Mouse (Mus musculus) Patski (cell line): ENCODE results near the gene Mrpl40. TPM values are rescaled to one million over a fixed set of nuclear protein-coding genes. Genes with fewer than 3 reads are reported as not detected.
A peak's percentile ranks its signal among the peaks of the same experiment; 100 is the strongest.

Source experiments
- ATAC-seq: fragments of 100-300 bp; one replicate; pipeline ENCODE4 v1.8.0; 2021
- CTCF ChIA-PET: fragments of 350-600 bp; sonication (Branson Sonifier 250); formaldehyde crosslinking; loops from one replicate; lab custom pipeline; 2022; ENCODE audit warnings: inconsistent platforms; lab: Charles Lee
- POLR2A ChIA-PET: fragments of 350-600 bp; sonication (Branson Sonifier 250); formaldehyde crosslinking; loops from one replicate; lab custom pipeline; 2022; ENCODE audit warnings: antibody characterized with exemption, inconsistent platforms; lab: Charles Lee
- DNase-seq: peaks from one replicate; pipeline ENCODE4 v3.0.0-alpha.2; 2011; ENCODE audit warnings: low read depth, low spot score
- H3K27me3 ChIP-seq: fragments of 371-371 bp; one replicate; pipeline ENCODE4 v1.5.1; 2021
- CTCF ChIP-seq: fragments of 100-300 bp; IDR thresholded peaks from one replicate; pipeline ENCODE4 v1.5.1; 2021
- in situ Hi-C: fragments of 300-500 bp; cut with MboI; formaldehyde crosslinking; loops from 3 replicates; pipeline ENCODE4 v1.11.1; 2018; ENCODE audit warnings: low pct_unique_long_range_greater_than_20kb, mixed read lengths
- polyA plus RNA-seq: library from polyadenylated mRNA; unstranded; gene quantifications from one replicate; pipeline ENCODE4 v1.2.3, GENCODE M21; 2021

Mrpl40 gene
- polyA plus RNA-seq, 1 experiment from 2014 or later, result 80.1 TPM

DNA sequence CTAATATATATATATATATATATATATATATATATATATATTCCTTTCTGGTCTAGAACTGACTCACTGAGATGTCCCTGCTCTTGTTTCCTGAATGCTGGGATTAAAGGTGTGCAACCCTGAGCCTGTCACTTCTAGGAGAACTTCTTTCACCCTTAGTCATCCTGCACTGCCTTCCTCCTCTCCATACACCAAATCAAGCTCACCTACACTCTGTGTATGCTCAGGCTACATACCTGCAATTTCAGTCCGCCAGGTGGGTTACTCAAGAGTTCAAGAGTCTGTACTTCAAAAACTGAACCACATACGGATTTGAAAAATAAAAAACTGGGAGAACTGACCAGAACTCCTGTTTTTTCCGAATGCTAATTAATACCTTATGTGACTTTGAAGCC is 40.6 kb downstream of the Mrpl40 start:
- no peak for TF ChIP-seq CTCF
- ChIA-PET CTCF (interaction anchor here (1.2 kb wide), 1 partner anchor 23 kb away, joined by 3 read pairs; no protein-coding TSS in a partner anchor), POLR2A (interaction anchor here (0.6 to 1.1 kb wide), 3 partner anchors 18 to 139 kb away, joined by 4 to 6 read pairs (median 5); partner anchors contain the start of gene Hira)
- ATAC-seq (peak; percentile 4), DNase-seq (no peak)
- in situ Hi-C loops, result loop anchor here (5.0 kb wide), 1 partner anchor 81 kb away; no protein-coding TSS in a partner anchor
- H3K27me3 ChIP-seq, result no peaks in the 10 kb centered on the region

DNA sequence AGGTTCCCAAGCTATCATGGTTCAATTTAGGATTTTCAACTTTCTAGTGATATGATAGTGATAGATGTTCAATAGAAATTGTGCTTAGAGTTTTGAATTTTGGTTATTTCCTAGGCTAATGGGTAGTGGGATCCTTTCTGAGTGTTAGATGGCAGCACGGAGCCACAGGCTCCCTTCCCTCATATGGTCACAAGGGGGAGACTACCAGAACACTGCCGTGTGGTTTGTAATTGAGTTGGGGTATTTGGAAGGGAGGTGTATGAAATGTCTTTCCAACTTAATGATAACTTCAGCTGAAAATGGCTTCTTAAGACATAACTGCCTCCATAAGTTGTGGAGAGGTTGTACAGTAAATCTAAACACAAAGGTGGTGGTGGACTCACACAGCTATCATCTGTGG is 43.2 kb downstream of the Mrpl40 start:
- ATAC-seq (no peak), DNase-seq (no peak)
- H3K27me3 ChIP-seq, result no peaks in the 10 kb centered on the region
- CTCF ChIA-PET, result interaction anchor here (1.2 to 1.7 kb wide), 4 partner anchors 12 to 44 kb away, joined by 3 to 6 read pairs (median 3); no protein-coding TSS in a partner anchor
- in situ Hi-C loops, result no loop called here
- no peak for TF ChIP-seq CTCF
- POLR2A ChIA-PET, result no interaction called here

DNA sequence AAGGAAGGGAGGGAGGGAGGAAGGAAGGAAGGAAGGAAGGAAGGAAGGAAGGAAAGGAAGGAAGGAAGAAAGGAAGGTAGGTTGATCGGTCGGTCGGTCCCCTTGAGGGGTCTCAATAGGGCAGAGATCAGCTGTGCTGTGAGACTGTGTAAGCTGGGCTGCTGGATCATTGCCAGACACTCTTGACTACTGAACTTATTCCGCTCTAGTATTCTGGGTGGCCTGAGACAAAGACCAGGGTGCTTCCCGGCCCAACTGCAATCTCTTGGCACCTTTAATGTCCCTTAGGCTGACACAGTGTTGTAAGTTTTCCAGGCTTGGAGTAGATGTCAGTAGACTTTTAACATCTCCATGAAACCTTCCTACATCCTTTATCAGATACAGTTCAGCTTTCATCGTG is 47.6 kb downstream of the Mrpl40 start:
- in situ Hi-C loops, result no loop called here
- no peak for ATAC-seq
- CTCF ChIA-PET, result interaction anchor here (1.6 kb wide), 1 partner anchor 11 kb away, joined by 3 read pairs; no protein-coding TSS in a partner anchor
- DNase-seq, result no peak
- TF ChIP-seq CTCF, result no peak
- POLR2A ChIA-PET, result interaction anchor here (1.0 kb wide), 1 partner anchor 13 kb away, joined by 3 read pairs; no protein-coding TSS in a partner anchor
- no peaks in the 10 kb centered on the region for H3K27me3 ChIP-seq

DNA sequence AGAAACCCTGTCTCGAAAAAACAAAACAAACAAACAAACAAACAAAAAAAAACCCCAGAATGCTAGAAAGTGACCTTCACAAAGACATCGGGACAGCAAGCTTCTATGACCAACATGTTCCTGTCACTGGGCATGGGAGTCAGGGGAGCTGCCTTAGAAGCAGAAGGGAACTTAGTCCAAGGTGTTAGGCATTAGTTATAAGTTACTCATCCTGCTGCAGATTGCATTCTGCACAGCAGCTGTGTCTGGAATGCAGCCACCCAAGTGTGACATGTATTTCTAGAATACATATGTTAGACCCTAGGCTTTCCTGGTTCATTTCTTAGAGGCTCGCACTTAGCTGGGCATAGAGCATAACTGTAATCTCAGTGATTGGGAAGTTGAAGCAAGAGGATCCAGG is 48.0 kb downstream of the Mrpl40 start:
- ATAC-seq, result no peak
- no peak for DNase-seq
- TF ChIP-seq CTCF, result no peak
- CTCF ChIA-PET, result interaction anchor here (1.6 kb wide), 1 partner anchor 11 kb away, joined by 3 read pairs; no protein-coding TSS in a partner anchor
- H3K27me3 ChIP-seq, result no peaks in the 10 kb centered on the region
- POLR2A ChIA-PET, result interaction anchor here (1.0 kb wide), 1 partner anchor 12 kb away, joined by 3 read pairs; no protein-coding TSS in a partner anchor
- in situ Hi-C loops, result no loop called here

DNA sequence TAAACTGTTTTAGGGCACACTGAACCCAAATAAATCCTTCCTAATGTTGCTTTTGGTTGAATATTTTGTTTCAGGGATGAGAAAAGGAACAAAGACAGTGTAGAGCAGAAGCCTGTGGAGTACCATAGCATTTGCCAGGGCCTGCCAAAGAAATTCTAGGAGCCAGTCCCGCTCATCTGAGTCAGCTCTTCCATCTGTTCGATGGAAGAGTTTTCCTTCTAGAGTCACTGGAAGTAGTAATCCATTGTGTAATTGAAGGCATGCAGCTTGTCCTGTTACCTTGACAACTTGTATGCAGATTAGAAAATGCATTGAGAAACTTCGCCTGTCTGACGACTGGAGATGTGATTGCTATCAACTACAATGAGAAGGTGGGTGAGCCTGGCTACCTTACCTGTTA is 53.7 kb downstream of the Mrpl40 start:
- ATAC-seq (no peak), DNase-seq (no peak)
- no peak for TF ChIP-seq CTCF
- H3K27me3 ChIP-seq, result no peaks in the 10 kb centered on the region
- in situ Hi-C loops, result no loop called here
- CTCF ChIA-PET, result no interaction called here
- POLR2A ChIA-PET, result no interaction called here

DNA sequence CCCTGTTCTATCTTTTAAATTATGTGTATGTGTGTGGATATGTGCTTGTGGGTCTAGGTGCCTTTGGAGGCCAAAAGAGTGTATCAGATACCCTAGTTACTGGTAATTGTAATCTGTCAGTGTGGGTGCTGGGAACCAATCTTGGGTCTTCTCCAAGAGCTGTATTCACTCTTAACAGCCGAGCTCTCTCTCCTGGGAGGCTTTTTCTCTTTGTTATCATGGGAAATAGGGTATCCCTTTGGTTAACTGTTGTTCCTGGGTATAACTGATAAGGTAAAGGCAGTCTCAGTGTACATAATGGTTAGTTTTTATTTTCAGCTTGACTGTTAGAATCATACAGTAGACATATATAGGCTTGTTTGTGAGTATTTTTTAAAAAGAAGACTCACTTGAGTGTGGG is 54.3 kb downstream of the Mrpl40 start:
- POLR2A ChIA-PET, result no interaction called here
- CTCF ChIA-PET, result interaction anchor here (0.9 kb wide), 1 partner anchor 10 kb away, joined by 3 read pairs; no protein-coding TSS in a partner anchor
- DNase-seq (no peak), ATAC-seq (no peak)
- TF ChIP-seq CTCF, result no peak
- no peaks in the 10 kb centered on the region for H3K27me3 ChIP-seq
- in situ Hi-C loops, result no loop called here

Other genes starting within 250 kb of the Mrpl40 start
- 28.2 TPM for gene Sept5, start 246.9 kb downstream of the Mrpl40 start, polyA plus RNA-seq
- not detected for gene Cldn5, start 100.0 kb downstream of the Mrpl40 start, polyA plus RNA-seq
- gene Ufd1, start 65.1 kb downstream of the Mrpl40 start, polyA plus RNA-seq, result 73.0 TPM
- gene Cdc45, start 64.9 kb downstream of the Mrpl40 start, polyA plus RNA-seq, result 20.0 TPM
- 17.6 TPM for gene 2510002D24Rik, start 40.3 kb downstream of the Mrpl40 start, polyA plus RNA-seq
- 10.8 TPM for gene Gm28539, start 40.3 kb downstream of the Mrpl40 start, polyA plus RNA-seq
- gene Hira, start 175 bp upstream of the Mrpl40 start, polyA plus RNA-seq, result 53.8 TPM